Mouse (Mus musculus): ENCODE measurements around the gene Ddias.
"Not testable (repeated sequence)": the region's sequence is repeated elsewhere in the genome, so short reads cannot be mapped to it uniquely, and the experiment has no call there.

The Ddias gene

GRCm38 (mm10) chr7:92874116-92874675 is at the start of gene Ddias, which contains the start of gene Prcp:
Gene Ddias, minus strand, starts transcription at chr7:92874247.
Gene Prcp, plus strand, starts transcription at chr7:92874470.
- peak; percentile 90 for DNase-seq

GRCm38 (mm10) chr7:92920857-92921172 is 46.8 kb upstream of the Ddias start:
- no peak for DNase-seq

- DNase-seq, result no peak
These were observed 46.3 kb upstream of the Ddias start for GRCm38 (mm10) chr7:92920172-92920856.

- not testable (repeated sequence) for DNase-seq
These were observed 30.2 kb upstream of the Ddias start for GRCm38 (mm10) chr7:92904285-92904684.

GRCm38 (mm10) chr7:92903360-92904038 is 29.5 kb upstream of the Ddias start:
- DNase-seq, result peak; percentile 57

- DNase-seq, result no peak
These were observed 23.0 kb upstream of the Ddias start for GRCm38 (mm10) chr7:92897021-92897420.

GRCm38 (mm10) chr7:92896036-92896435 is 22.0 kb upstream of the Ddias start:
- no peak for DNase-seq

- no peak for DNase-seq
These were observed 19.4 kb upstream of the Ddias start for GRCm38 (mm10) chr7:92893478-92893877.

- no peak for DNase-seq
These were observed 16.7 kb upstream of the Ddias start for GRCm38 (mm10) chr7:92890618-92891230.

- no peak for DNase-seq
These were observed 16.2 kb upstream of the Ddias start for GRCm38 (mm10) chr7:92890211-92890610.

GRCm38 (mm10) chr7:92887230-92887629 is 13.2 kb upstream of the Ddias start:
- no peak for DNase-seq

- DNase-seq, result no peak
These were observed 12.8 kb upstream of the Ddias start for GRCm38 (mm10) chr7:92886801-92887200.

- no peak for DNase-seq
These were observed 11.1 kb upstream of the Ddias start for GRCm38 (mm10) chr7:92884998-92885660.

- DNase-seq, result no peak
These were observed 10.0 kb upstream of the Ddias start for GRCm38 (mm10) chr7:92883850-92884716.

GRCm38 (mm10) chr7:92878575-92879285 is 4.7 kb upstream of the Ddias start:
- no peak for DNase-seq

- DNase-seq, result no peak
These were observed 2.5 kb upstream of the Ddias start for GRCm38 (mm10) chr7:92876538-92876937.

- no peak for DNase-seq
These were observed 2.0 kb upstream of the Ddias start for GRCm38 (mm10) chr7:92876066-92876465.

GRCm38 (mm10) chr7:92874761-92875408 is 838 bp upstream of the Ddias start:
- DNase-seq, result peak; percentile 90

- DNase-seq, result no peak
These were observed 2.5 kb downstream of the Ddias start for GRCm38 (mm10) chr7:92871596-92871995.

GRCm38 (mm10) chr7:92870161-92870560 is 3.9 kb downstream of the Ddias start:
- DNase-seq, result no peak

GRCm38 (mm10) chr7:92866526-92866925 is 7.5 kb downstream of the Ddias start:
- DNase-seq, result no peak

All from cerebellum, adult 11 months (tissue).